Mouse (Mus musculus) spleen, postnatal 10 days (tissue): ENCODE data around the gene Noxred1.
"Not testable (repeated sequence)": the region's sequence is repeated elsewhere in the genome, so short reads cannot be mapped to it uniquely, and the experiment has no call there.

Experiments used
- DNase-seq, 2 experiments: peaks; one replicate each; pipeline ENCODE4 v3.0.0; 2021 to 2022; ENCODE audit warnings: low spot score in 2 of 2

Gene Noxred1

GRCm38 (mm10) chr12:87229633-87230032, 8.9 kb downstream of the Noxred1 start:
- DNase-seq: no peak

GRCm38 (mm10) chr12:87226801-87227200, 11.7 kb downstream of the Noxred1 start:
- no peak for DNase-seq

- DNase-seq: no peak
Observed at GRCm38 (mm10) chr12:87224950-87225349, 13.6 kb downstream of the Noxred1 start.

DNA sequence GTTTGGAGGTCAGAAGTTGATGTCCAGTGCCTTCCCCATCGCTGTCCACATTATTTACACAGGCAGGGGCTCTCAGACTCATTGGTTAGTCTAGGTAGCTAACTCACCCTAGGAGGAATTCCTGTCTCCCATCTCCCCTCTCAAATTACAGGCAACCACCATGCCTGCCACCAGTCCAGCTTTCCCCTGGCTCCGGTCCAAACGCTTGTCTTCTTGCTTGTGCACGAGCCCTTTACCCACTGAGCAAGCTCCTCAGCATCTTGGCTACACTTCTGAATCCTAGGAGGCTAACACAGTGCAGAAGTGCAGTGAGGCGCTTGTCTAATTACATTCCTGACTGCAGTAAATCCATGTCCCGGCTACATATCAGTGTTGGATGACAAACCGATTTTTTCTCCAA, 19.2 kb downstream of the Noxred1 start:
- DNase-seq: no peak

DNA sequence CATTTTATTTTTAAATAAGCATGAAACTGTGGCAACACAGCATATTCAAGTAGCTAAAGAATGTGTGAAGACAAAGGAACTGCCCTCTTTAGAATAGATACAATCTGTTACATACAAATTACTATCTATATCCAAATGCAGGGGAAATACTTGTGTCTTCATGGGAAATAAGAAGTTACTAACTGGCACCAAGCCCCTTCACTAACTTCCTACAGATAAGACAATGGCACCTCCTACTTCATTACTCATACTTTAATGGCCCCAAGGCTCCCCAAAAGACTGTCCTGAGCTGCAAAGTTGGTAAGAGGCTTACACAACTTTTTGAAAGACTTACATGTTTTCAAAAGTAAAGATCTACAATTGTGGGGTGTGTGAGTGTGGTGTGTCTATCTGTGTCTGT, 20.9 kb downstream of the Noxred1 start:
- DNase-seq: no peak

GRCm38 (mm10) chr12:87216053-87216452, 22.5 kb downstream of the Noxred1 start:
- no peak for DNase-seq

GRCm38 (mm10) chr12:87212844-87213606, 25.5 kb downstream of the Noxred1 start:
- DNase-seq: no peak

DNA sequence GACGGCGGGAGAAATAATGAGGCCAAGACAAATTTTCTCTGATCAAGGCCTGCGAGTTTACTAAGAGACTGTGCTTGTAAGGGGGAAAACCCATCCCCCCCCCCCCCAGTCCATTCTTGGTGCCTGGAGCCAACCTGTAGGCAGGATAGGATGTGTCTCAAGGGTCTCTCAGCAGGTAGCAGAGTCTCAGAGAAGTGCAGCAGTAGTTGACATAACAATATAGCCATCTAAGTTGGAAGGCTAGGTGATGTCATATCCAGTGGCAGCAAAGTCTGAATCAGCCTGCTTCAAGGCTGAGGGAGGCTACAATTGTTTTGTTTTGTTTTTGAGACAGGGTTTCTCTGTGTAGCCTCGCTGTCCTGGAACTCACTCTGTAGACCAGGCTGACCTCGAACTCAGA, 32.7 kb downstream of the Noxred1 start:
- DNase-seq: not testable (repeated sequence)

DNA sequence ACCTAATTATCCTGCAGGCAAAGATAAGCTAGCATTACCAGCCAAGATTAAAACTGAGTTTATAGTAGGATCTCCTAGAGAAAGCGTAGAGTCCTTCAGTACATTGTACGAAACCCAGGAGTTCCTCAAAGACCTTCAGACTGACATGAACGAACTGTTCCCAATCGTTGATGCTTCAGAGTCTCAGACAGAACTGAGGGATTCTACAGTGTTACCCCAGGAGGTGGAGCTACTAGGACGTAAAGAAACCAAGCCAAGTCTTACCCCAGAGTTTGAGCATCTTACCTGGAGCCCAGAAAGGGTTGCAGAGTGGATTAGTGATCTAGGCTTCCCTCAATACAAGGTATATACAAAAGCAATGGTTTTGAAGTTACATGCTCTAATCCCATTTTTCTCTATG, 36.8 kb downstream of the Noxred1 start:
- DNase-seq: no peak

- DNase-seq: peak; percentile 63 to 82
Observed at GRCm38 (mm10) chr12:87199973-87200586, 38.5 kb downstream of the Noxred1 start, which contains the start of gene Tmed8. Gene Tmed8, minus strand, starts transcription at chr12:87200454.

DNA sequence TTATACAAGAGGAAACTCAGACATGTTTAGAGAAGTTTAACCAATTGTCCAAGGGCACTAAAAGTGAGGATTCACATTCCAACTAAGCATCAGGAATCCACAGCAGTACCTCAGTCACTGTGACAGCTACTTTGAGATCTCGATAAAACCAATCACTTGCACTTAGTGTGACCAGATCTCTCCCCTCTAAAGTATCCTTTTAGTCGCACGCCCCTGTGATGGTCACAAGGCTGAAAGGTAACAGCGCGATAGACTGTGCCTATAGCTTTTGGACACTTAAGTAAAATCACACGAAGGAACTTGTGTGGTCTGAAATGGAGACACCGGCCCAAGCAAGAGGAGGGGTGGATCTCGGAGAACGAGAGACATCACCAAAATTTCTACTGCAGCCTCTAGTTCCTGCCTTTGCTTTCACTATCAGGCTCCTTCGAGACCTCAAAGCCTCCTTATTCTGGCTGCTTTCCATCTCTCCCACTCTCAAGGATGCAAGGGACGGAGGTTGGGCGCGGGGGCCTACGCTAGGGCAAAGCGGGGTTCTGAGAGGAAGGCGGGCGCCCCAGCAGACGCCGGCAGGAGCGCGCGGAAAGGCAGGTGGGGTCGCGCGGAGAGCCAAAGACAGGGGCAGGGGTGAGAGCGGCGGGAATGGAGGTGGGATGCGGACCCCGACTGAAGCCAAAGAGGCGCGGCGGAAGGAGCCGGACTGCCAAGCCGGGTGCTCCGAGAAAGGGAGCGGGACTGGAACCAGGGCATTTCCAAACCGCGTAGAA, 39.1 kb downstream of the Noxred1 start, which contains the start of gene Samd15:
Gene Samd15, plus strand, starts transcription at position 518 of the 767 bp plus-strand sequence.
- peak; percentile 39 to 54 for DNase-seq

DNA sequence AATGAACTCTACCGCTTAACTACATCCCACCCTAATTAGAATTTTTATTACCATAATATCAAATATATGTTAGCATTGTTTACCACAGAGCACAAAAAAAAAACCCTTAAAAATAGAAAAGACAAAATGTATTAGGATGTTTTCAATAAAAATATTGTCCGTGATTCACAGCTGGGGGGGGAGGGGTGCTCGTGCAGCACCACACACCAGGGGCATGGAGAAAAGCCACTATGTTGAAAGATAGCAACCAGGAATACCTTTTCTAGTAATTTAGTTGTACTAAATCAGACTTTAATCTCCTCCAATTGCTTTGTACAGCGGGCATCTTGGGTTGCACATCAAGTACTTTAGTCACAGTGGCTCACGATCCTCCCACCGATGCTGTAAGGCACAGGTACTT, 39.7 kb downstream of the Noxred1 start:
- no peak for DNase-seq

DNA sequence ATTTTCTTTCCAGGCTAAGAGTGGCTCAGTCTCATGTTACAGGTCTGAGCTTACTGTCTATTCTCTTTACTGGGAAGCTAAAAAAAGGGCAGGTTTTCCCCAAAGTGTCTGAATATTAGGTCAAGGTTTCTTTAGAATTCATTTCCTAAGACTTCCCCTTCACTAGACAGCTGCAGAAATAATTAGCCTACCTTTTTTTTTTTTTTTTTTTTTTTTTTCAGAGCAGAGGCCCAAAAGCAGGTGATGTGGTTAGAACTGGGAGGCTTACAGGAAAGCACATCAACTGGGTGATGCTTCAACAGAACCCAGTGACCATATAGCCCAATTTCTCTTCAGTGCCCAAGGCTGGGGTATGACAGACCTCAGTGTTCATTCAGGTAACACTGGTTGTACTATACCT, 42.2 kb downstream of the Noxred1 start:
- no peak for DNase-seq

DNA sequence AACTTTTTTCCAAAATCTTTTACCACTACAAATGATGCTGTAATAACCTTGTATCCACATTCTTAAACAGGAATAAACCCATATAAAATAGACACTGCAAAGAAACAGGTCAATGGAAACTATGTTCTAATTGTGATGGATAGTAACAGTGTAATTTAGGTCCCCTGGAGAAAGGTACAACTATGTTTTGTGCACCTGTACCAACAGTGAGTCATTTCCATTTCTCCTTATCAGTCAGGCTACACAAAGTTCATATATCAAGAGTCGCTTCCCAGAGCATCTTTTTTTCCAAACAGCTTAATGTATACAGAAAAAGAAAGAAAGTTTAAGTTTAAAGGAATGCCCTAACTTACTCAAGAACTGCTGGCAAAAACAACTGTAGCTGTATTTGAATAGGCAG, 43.5 kb downstream of the Noxred1 start:
- DNase-seq: no peak

DNA sequence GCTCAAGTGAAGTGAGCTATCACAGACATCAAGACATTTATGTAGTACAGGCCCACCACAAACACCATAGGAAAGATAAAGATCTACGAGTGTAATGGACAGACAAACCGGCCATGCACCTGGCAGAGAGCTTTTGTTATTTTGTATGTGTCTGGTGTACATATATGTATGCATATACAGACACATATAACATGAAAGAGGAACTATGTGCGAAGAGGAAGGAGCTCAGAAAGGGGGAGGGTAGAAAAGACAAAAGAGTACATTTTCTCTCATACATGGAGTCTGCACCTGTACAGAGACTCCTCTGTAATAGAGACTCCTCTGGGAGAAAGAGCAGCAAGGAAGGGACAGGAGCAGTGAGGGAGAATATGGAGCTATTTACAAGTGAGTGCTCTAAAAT, 45.5 kb downstream of the Noxred1 start:
- no peak for DNase-seq

DNA sequence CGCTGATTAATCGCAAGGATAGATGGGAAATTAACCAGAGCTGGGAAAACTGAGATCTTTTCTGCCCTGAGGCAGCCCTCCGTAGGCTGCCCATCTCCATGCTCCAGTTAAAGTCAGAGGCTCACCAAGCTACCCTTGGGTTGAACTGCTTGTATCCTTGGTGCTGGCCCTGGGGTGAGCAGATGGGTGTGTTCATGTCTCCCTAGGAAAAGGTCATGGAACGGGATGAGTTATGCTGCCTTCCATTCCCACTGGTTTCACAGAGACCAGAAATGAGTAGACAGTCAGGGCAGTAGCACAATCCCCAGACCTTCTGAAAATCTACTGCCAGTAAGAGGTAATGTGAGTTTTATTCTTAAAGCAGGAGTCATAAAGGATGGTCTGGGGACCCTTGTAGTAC, 60.9 kb downstream of the Noxred1 start:
- DNase-seq: no peak

DNA sequence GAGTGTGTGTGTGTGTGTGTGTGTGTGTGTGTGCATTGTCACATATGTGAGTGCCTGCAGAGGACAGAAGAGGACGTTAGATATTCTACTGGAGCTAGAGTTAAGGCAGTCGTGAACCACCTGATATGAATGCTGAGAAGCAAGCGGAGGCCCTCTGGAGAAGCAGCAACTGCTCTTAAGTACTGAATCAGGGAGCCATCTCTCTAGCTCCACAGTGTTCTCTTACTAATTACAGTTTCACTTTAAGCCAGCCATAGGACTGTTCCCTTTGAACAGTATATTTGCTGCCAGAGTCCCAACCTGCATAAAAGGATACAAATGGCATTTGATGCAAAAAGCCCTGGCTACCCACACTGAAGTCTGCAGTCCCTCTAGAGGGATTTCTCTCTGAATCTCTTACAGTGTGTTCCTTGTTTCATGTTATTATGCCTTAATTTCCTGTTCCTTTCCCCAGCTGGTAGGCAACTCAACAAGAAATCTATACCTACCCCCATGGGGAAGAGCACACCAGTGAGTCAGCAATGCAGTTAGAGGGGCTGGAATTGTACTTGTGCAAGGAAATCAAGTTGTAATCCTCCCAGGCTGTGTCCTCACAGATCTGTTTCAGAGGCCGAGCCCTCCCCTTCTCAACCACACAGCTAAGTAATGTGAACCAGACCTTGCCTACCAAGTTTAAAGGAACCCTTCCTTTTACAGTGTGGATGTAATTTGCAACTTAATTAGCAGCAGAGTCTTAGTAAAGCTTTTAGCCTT, 63.2 kb downstream of the Noxred1 start:
- DNase-seq: no peak
